Comparison of ENCODE assay signal across 26 mouse cellular contexts in genomic region chr9:45792235-45792634, GRCm38 (mm10). TPM values are rescaled to one million over a fixed set of nuclear protein-coding genes. Genes with fewer than 3 reads are reported as not detected.
DNase-seq lines count a peak whose midpoint lies in the region; ATAC-seq lines count a peak whose summit lies in the region.
"Had no signal": no experiment of that assay in that cellular context is flagged by ENCODE, and none has a peak within 500 bp of the region (broad histone marks: within the 10 kb centered on the region; RNA-seq: fewer than 3 reads in every experiment).

No protein-coding gene starts in this region.

- H3K9me3 ChIP-seq in hindbrain, embryonic 12.5 days (replicated peaks), result no peaks in the 10 kb centered on the region
- no peaks in the 10 kb centered on the region for H3K9me3 ChIP-seq in midbrain, embryonic 12.5 days
- H3K9me3 ChIP-seq: heart, embryonic 12.5 days; limb, embryonic 12.5 days; liver, embryonic 12.5 days; megakaryocyte, embryonic 14.5 days had no signal

- H3K36me3 ChIP-seq in hindbrain, embryonic 12.5 days, result peaks cover 30% of the 10 kb centered on the region; the same call in 1 of the 2 replicates
- H3K36me3 ChIP-seq in midbrain, embryonic 12.5 days, result peaks cover 25% of the 10 kb centered on the region

- H3K4me1 ChIP-seq in hindbrain, embryonic 12.5 days, result peaks cover 14% of the 10 kb centered on the region; the same call in 1 of the 2 replicates
- peaks cover 10% of the 10 kb centered on the region for H3K4me1 ChIP-seq in midbrain, embryonic 12.5 days
- H3K4me1 ChIP-seq: limb, embryonic 12.5 days; megakaryocyte, embryonic 14.5 days had no signal

- H3K9ac ChIP-seq in hindbrain, embryonic 12.5 days, result no peak overlapping the region
- H3K9ac ChIP-seq in midbrain, embryonic 12.5 days (replicated peaks), result no peak overlapping the region
- H3K9ac ChIP-seq: heart, embryonic 12.5 days; limb, embryonic 12.5 days; liver, embryonic 12.5 days had no signal

- DNase-seq in cerebellum, postnatal 10 days, result peak; percentile 65 to 79
- no peak for DNase-seq in cerebellum, adult 11-12 months
- peak; percentile 57 for DNase-seq in left cerebral cortex, postnatal 4 days
- no peak for DNase-seq in left cerebral cortex, adult 8-10 months (ENCODE audit: low spot score in 2 of 2)
- no peak for DNase-seq in right cerebral cortex, postnatal 25 days
- DNase-seq: adrenal gland, postnatal 10 days; cerebellum, adult 8-10 months; embryo, embryonic 11 days; gastrocnemius, adult 2 months; heart, adult 11 months; heart, postnatal 14 days; kidney, adult 8-10 months; kidney, postnatal 25 days; layer of hippocampus, adult 9-11 months; lung, adult 2 months; thymus, postnatal 14 days had no signal

- no peak overlapping the region for H3K4me3 ChIP-seq in hindbrain, embryonic 12.5 days
- H3K4me3 ChIP-seq in midbrain, embryonic 12.5 days, result no peak overlapping the region
- H3K4me3 ChIP-seq: gastrocnemius, adult 2 months; heart, embryonic 12.5 days; left cerebral cortex, adult 2 months; limb, embryonic 12.5 days; liver, embryonic 12.5 days; megakaryocyte, embryonic 14.5 days had no signal

- no peak for ATAC-seq in hindbrain, embryonic 12.5 days (ENCODE audit: low FRiP score)
- peak; percentile 47; the same call in 1 of the 2 replicates for ATAC-seq in midbrain, embryonic 12.5 days (ENCODE audit: low FRiP score, low read depth)
- ATAC-seq in megakaryocyte-erythroid progenitor cell, adult 5-6 weeks (replicated peaks; ENCODE audit: low FRiP score, low TSS enrichment, poor library complexity, severe bottlenecking), result no peak
- ATAC-seq: CD4-positive, CD25-positive, alpha-beta regulatory T cell, adult 4 months; liver, embryonic 12.5 days; Patski had no signal

- no peak overlapping the region for H3K4me2 ChIP-seq in hindbrain, embryonic 12.5 days (replicated peaks)
- H3K4me2 ChIP-seq in midbrain, embryonic 12.5 days (replicated peaks), result no peak overlapping the region
- H3K4me2 ChIP-seq: heart, embryonic 12.5 days; limb, embryonic 12.5 days; liver, embryonic 12.5 days had no signal

- 77% methylated on average over 1 of the region's 1 CpGs for WGBS in hindbrain, embryonic 12.5 days
- 59% methylated on average over 1 of the region's 1 CpGs for WGBS in midbrain, embryonic 12.5 days

- intact Hi-C loops in left cerebral cortex, postnatal 4 days (cut with DNase I), result no loop called here

- H3K27ac ChIP-seq in hindbrain, embryonic 12.5 days, result peak overlapping the region; percentile 40; the same call in 1 of the 2 replicates
- peak overlapping the region; percentile 72 for H3K27ac ChIP-seq in midbrain, embryonic 12.5 days (replicated peaks)
- H3K27ac ChIP-seq: gastrocnemius, adult 2 months; left cerebral cortex, adult 2 months; limb, embryonic 12.5 days; liver, embryonic 12.5 days had no signal

- H3K27me3 ChIP-seq in hindbrain, embryonic 12.5 days, result no peaks in the 10 kb centered on the region
- no peaks in the 10 kb centered on the region for H3K27me3 ChIP-seq in midbrain, embryonic 12.5 days
- H3K27me3 ChIP-seq: heart, embryonic 12.5 days; limb, embryonic 12.5 days; liver, embryonic 12.5 days; Patski had no signal

RNA-seq across cellular contexts. Expression of gene Cep164, which starts 36.3 kb away (rescaled TPM):
- 10 to 100 TPM; 21.6 to 24.0 TPM for total RNA-seq in left cerebral cortex, postnatal 4 days (2021)
- total RNA-seq in left cerebral cortex, adult 8-10 months (2022), result 10 to 100 TPM; 14.9 to 16.3 (median 15.3) TPM
- 17.7 and 18.8 TPM in 2 replicates for polyA plus RNA-seq in hindbrain, embryonic 12.5 days (2016; fragmentation: Nextera tagmentation; extraction: Ambion mirVana)
- polyA plus RNA-seq in midbrain, embryonic 12.5 days (2016; fragmentation: Nextera tagmentation; extraction: Ambion mirVana), result 16.4 and 17.4 TPM in 2 replicates
- total RNA-seq in megakaryocyte-erythroid progenitor cell, adult 5-6 weeks (2014; fragmentation: Nextera tagmentation), result 15.8 and 30.3 TPM in 2 replicates
- 10.6 and 11.1 TPM in 2 replicates for total RNA-seq in megakaryocyte-erythroid progenitor cell, adult 5-6 weeks (2017)

RNA-seq across cellular contexts. Expression of gene Bace1, which starts 46.1 kb away (rescaled TPM):
- 10 to 100 TPM; 76.6 to 79.3 TPM for total RNA-seq in left cerebral cortex, postnatal 4 days (2021)
- 10 to 100 TPM; 76.6 to 81.9 (median 78.9) TPM for total RNA-seq in left cerebral cortex, adult 8-10 months (2022)
- polyA plus RNA-seq in hindbrain, embryonic 12.5 days (2016; fragmentation: Nextera tagmentation; extraction: Ambion mirVana), result 40.2 and 41.5 TPM in 2 replicates
- polyA plus RNA-seq in midbrain, embryonic 12.5 days (2016; fragmentation: Nextera tagmentation; extraction: Ambion mirVana), result 37.7 and 38.8 TPM in 2 replicates
- total RNA-seq in megakaryocyte-erythroid progenitor cell, adult 5-6 weeks (2014; fragmentation: Nextera tagmentation), result 1.7 and 5.8 TPM in 2 replicates
- total RNA-seq in megakaryocyte-erythroid progenitor cell, adult 5-6 weeks (2017), result 0.52 and 0.99 TPM in 2 replicates

Comparison
In these comparisons a context has a peak if more than half of its experiments do, and no peak if none do; other contexts are left out.
1. DNase-seq: peak in cerebellum, postnatal 10 days (2 of 2) and left cerebral cortex, postnatal 4 days (single experiment); none in cerebellum, adult 11-12 months (single experiment), left cerebral cortex, adult 8-10 months (0 of 2) and right cerebral cortex, postnatal 25 days (single experiment).
2. RNA of gene Bace1, which starts 46.1 kb away (total RNA-seq): 76.6 to 79.3 TPM in left cerebral cortex, postnatal 4 days and 76.6 to 81.9 TPM in left cerebral cortex, adult 8-10 months; 0.52 to 5.8 TPM in megakaryocyte-erythroid progenitor cell, adult 5-6 weeks; every median in the first group is over 10 times any median in the second.